Comparison of ENCODE assay signal across 21 mouse cellular contexts in the genomic region with DNA sequence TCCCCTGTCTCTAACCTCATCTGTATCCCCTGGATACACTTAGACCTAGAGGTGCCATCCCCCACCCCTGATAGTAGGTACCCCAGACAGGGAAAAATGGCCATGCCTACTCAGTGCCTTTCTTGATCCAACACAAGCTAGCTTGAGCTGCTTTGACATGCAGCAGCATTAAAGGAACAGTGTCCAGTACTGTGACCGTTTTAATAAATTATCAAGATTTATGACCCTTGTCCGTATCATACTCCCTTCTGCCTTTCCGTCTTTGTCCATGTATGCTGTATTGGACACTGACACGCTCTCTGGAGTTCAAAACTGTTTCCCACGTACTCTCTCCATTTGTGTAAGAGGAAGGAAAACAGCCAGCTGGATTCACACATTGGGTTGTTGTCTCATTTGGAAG.
"Had no signal": no experiment of that assay in that cellular context is flagged by ENCODE, and none has a peak within 500 bp of the region (broad histone marks: within the 10 kb centered on the region; RNA-seq: fewer than 3 reads in every experiment).

No protein-coding gene starts in this region.

- H3K36me3 ChIP-seq: liver, embryonic 13.5 days; liver, embryonic 15.5 days; lung, embryonic 15.5 days; midbrain, embryonic 13.5 days; midbrain, embryonic 15.5 days; neural tube, embryonic 13.5 days had no signal

- ATAC-seq: liver, postnatal 0 days; lung, postnatal 0 days; midbrain, embryonic 13.5 days; midbrain, embryonic 15.5 days had no signal

- H3K4me2 ChIP-seq: liver, embryonic 13.5 days; liver, embryonic 15.5 days; lung, embryonic 15.5 days; midbrain, embryonic 13.5 days; midbrain, embryonic 15.5 days; neural tube, embryonic 13.5 days had no signal

- H3K9me3 ChIP-seq: liver, embryonic 13.5 days; liver, embryonic 15.5 days; lung, embryonic 15.5 days; midbrain, embryonic 13.5 days; midbrain, embryonic 15.5 days; neural tube, embryonic 13.5 days had no signal

- H3K27me3 ChIP-seq: liver, embryonic 13.5 days; liver, embryonic 15.5 days; lung, embryonic 15.5 days; megakaryocyte, embryonic 14.5 days; midbrain, embryonic 13.5 days; midbrain, embryonic 15.5 days; neural tube, embryonic 13.5 days had no signal

- H3K9ac ChIP-seq: liver, embryonic 13.5 days; liver, embryonic 15.5 days; liver, postnatal 0 days; lung, embryonic 15.5 days; midbrain, embryonic 13.5 days; midbrain, embryonic 15.5 days; neural tube, embryonic 13.5 days had no signal

- H3K4me1 ChIP-seq: liver, embryonic 13.5 days; liver, embryonic 15.5 days; megakaryocyte, embryonic 14.5 days; midbrain, embryonic 15.5 days had no signal

- H3K27ac ChIP-seq: liver, embryonic 13.5 days; liver, embryonic 15.5 days; macrophage; midbrain, embryonic 13.5 days; midbrain, embryonic 15.5 days; neural tube, embryonic 13.5 days had no signal

- H3K4me3 ChIP-seq: liver, embryonic 13.5 days; liver, embryonic 15.5 days; lung, embryonic 15.5 days; megakaryocyte, embryonic 14.5 days; midbrain, embryonic 13.5 days; midbrain, embryonic 15.5 days; neural tube, embryonic 13.5 days had no signal

- DNase-seq: liver, embryonic 13.5 days; liver, postnatal 0 days; lung, adult 2 months; lung, postnatal 14 days; lung, postnatal 36 days; retina, postnatal 1 day; right cerebral cortex, adult 18-20 months; right cerebral cortex, postnatal 25 days; right cerebral cortex, postnatal 4 days; spleen, adult 18-20 months; thymus, adult 18-20 months; thymus, postnatal 14 days; thymus, postnatal 36 days had no signal
